Mouse (Mus musculus) intestine, embryonic 16.5 days (tissue): Measurements from ENCODE around the gene Sipa1l3. TPM values are rescaled to one million over a fixed set of nuclear protein-coding genes. Genes with fewer than 3 reads are reported as not detected.
A peak's percentile ranks its signal among the peaks of the same experiment; 100 is the strongest.

ENCODE experiments used
- ATAC-seq: fragments of 200-750 bp; cut with Nextera tagmentation; 2 replicates; pipeline ENCODE4 v1.8.0; 2017; ENCODE audit warnings: moderate TSS enrichment, moderate library complexity
- H3K27ac ChIP-seq: fragments of 300-500 bp; sonication (generic); 2 replicates; pipeline ENCODE4 v1.5.1; 2014; ENCODE audit warnings: mild to moderate bottlenecking, low read length
- H3K27me3 ChIP-seq: fragments of 300-500 bp; sonication (generic); replicated peaks from 2 replicates; pipeline ENCODE4 v1.6.1; 2014; ENCODE audit warnings: low read length, control low read depth, mixed read lengths; ENCODE audit not compliant: control insufficient read depth, insufficient read depth
- H3K36me3 ChIP-seq: fragments of 300-500 bp; sonication (generic); 2 replicates; pipeline ENCODE4 v1.6.1; 2014; ENCODE audit warnings: low read length, control low read depth; ENCODE audit not compliant: control insufficient read depth, insufficient read depth
- H3K4me1 ChIP-seq: fragments of 300-500 bp; sonication (generic); 2 replicates; pipeline ENCODE4 v1.6.1; 2014; ENCODE audit warnings: low read length, control low read depth, mixed read lengths; ENCODE audit not compliant: control insufficient read depth, insufficient read depth
- H3K4me2 ChIP-seq: fragments of 300-500 bp; sonication (generic); 2 replicates; pipeline ENCODE4 v1.6.1; 2014; ENCODE audit warnings: low read depth, low read length, control low read depth
- H3K4me3 ChIP-seq: fragments of 300-500 bp; sonication (generic); 2 replicates; pipeline ENCODE4 v1.5.1; 2014; ENCODE audit warnings: mild to moderate bottlenecking, low read length
- H3K9ac ChIP-seq: fragments of 300-500 bp; sonication (generic); 2 replicates; pipeline ENCODE4 v1.6.1; 2014; ENCODE audit warnings: low read depth, low read length
- H3K9me3 ChIP-seq: fragments of 300-500 bp; sonication (generic); 2 replicates; pipeline ENCODE4 v1.6.1; 2016; ENCODE audit warnings: low read length, control low read depth; ENCODE audit not compliant: control insufficient read depth
- WGBS: fragments of 180-500 bp; shearing (Covaris S2); extraction: QIAGEN DNeasy Blood & Tissue Kit; methylation state at CpG from one replicate; pipeline ENCODE4 v1.1.7; 2014; 5-methylcytosine and 5-hydroxymethylcytosine counted together
- polyA plus RNA-seq: library from polyadenylated mRNA; unstranded; fragments of >200 nt; fragmentation: Nextera tagmentation; extraction: Ambion mirVana; gene quantifications from 2 replicates; pipeline ENCODE4 v1.2.1, GENCODE M21; 2015

The Sipa1l3 gene
- polyA plus RNA-seq, 1 experiment from 2014 or later = 24.1 TPM

GRCm38 (mm10) chr7:29402015-29402414, 116.4 kb downstream of the Sipa1l3 start:
- no peak overlapping the region for H3K27ac ChIP-seq
- no peak overlapping the region for H3K9ac ChIP-seq
- 90% methylated on average over 4 of the region's 4 CpGs for whole genome bisulfite sequencing
- H3K36me3 ChIP-seq = peaks cover 22% of the 10 kb centered on the region; the same call in 1 of the 2 replicates
- ATAC-seq = no peak
- H3K27me3 ChIP-seq = no peaks in the 10 kb centered on the region
- no peak overlapping the region for H3K4me3 ChIP-seq
- no peaks in the 10 kb centered on the region for H3K4me1 ChIP-seq
- H3K4me2 ChIP-seq = no peak overlapping the region
- H3K9me3 ChIP-seq = peaks cover 3% of the 10 kb centered on the region

DNA sequence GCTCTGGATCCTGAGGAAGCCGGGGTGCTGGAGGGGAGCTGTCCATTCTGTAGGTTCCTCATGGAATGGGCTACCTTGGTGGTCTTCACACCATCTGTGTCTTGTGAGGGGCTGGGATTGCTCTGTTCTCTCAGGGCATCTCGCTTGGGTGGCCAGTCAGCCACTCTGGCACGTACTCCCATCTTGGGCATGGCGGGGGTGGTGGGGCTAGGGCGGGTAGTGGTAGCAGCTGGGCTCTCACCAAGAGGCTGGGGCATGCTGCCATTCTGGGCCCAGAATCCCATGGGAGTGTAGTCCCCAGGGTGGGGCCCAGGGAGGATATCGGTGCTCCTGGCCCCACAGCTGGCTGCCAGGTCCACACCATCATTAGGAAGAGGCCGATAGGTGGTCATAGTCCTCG, 118.0 kb downstream of the Sipa1l3 start:
- no peaks in the 10 kb centered on the region for H3K27me3 ChIP-seq
- H3K9me3 ChIP-seq = peaks cover 3% of the 10 kb centered on the region
- whole genome bisulfite sequencing = 95% methylated on average over 8 of the region's 8 CpGs
- H3K9ac ChIP-seq = no peak overlapping the region
- no peak overlapping the region for H3K4me3 ChIP-seq
- H3K27ac ChIP-seq = no peak overlapping the region
- ATAC-seq = no peak
- H3K36me3 ChIP-seq = peaks cover 23% of the 10 kb centered on the region; the same call in 1 of the 2 replicates
- H3K4me2 ChIP-seq = no peak overlapping the region
- H3K4me1 ChIP-seq = no peaks in the 10 kb centered on the region

GRCm38 (mm10) chr7:29399056-29399455, 119.4 kb downstream of the Sipa1l3 start:
- H3K27ac ChIP-seq = no peak overlapping the region
- WGBS = 90% methylated on average over 9 of the region's 9 CpGs
- H3K27me3 ChIP-seq = no peaks in the 10 kb centered on the region
- H3K36me3 ChIP-seq = peaks cover 29% of the 10 kb centered on the region
- peaks cover 3% of the 10 kb centered on the region for H3K9me3 ChIP-seq
- H3K4me2 ChIP-seq = no peak overlapping the region
- no peak for ATAC-seq
- no peak overlapping the region for H3K9ac ChIP-seq
- no peak overlapping the region for H3K4me3 ChIP-seq
- no peaks in the 10 kb centered on the region for H3K4me1 ChIP-seq

DNA sequence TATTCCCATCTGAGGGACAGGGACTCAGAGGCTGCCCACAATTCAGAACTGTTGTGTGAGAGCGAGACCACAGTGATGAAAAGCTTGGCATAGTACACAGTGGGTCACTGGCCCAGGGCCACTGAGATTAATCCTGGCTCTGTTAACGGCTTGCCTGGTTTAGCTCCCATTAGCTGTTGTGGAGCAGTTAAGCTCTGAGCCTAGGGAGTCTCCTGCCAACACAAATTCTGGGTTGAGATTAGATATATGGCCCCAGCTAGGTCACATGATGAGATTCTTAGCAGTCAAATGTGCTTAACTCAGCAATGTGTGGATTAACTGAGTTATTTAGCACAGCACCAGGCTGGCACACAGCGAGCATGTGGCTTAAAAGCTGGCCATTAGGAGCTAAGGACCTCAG, 121.0 kb downstream of the Sipa1l3 start:
- no peak; the same call in 1 of the 2 replicates for ATAC-seq
- no peaks in the 10 kb centered on the region for H3K9me3 ChIP-seq
- H3K27me3 ChIP-seq = no peaks in the 10 kb centered on the region
- no peak overlapping the region for H3K27ac ChIP-seq
- peaks cover 7% of the 10 kb centered on the region for H3K4me1 ChIP-seq
- H3K9ac ChIP-seq = no peak overlapping the region
- 66% methylated on average over 3 of the region's 3 CpGs for WGBS
- H3K4me2 ChIP-seq = no peak overlapping the region
- H3K36me3 ChIP-seq = peaks cover 22% of the 10 kb centered on the region
- no peak overlapping the region for H3K4me3 ChIP-seq

GRCm38 (mm10) chr7:29396943-29397340, 121.5 kb downstream of the Sipa1l3 start:
- H3K4me3 ChIP-seq = no peak overlapping the region
- no peak overlapping the region for H3K9ac ChIP-seq
- no peak overlapping the region for H3K4me2 ChIP-seq
- peaks cover 22% of the 10 kb centered on the region for H3K36me3 ChIP-seq
- H3K4me1 ChIP-seq = peaks cover 10% of the 10 kb centered on the region
- no peaks in the 10 kb centered on the region for H3K27me3 ChIP-seq
- no peak for ATAC-seq
- no peak overlapping the region for H3K27ac ChIP-seq
- 94% methylated on average over 16 of the region's 16 CpGs for WGBS
- H3K9me3 ChIP-seq = no peaks in the 10 kb centered on the region

DNA sequence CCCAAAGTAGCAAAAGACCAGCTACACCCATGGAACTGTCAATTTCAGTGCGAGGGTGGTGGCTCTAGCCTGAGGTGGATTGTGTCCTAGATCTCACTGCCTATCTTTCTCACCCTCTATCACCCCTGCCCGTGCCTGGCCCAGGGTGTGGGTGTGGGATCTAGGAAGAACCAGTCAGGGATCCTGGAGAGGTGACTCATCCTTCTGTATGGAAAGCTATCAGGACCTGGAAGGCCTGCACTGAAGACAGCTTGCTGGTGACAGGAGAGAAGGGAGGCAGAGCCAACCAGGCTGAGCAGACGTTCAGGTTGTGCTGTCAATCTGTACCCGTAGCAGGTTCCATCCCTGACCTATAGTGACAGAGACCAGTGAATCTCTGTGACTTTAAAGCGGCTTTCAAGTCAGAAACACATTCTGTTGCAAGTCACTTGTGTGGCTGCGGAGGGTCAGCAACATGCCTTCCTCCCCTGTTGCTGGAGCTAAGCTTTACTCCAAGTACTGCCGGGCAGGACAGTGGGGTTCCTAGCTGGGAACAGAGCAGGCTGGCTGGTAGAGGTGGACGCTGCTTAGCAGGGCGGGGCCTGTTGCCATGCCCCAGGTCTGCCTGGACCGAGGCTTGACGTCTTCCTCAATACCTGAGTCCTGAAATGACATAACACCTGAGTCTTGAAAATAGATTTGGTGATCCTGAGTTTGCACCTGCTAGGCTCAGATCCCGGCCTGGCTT, 122.1 kb downstream of the Sipa1l3 start:
- peaks cover 10% of the 10 kb centered on the region for H3K4me1 ChIP-seq
- no peak overlapping the region for H3K4me2 ChIP-seq
- no peak for ATAC-seq
- no peak overlapping the region for H3K27ac ChIP-seq
- H3K4me3 ChIP-seq = no peak overlapping the region
- 85% methylated on average over 12 of the region's 12 CpGs for WGBS
- H3K9me3 ChIP-seq = no peaks in the 10 kb centered on the region
- no peaks in the 10 kb centered on the region for H3K27me3 ChIP-seq
- no peak overlapping the region for H3K9ac ChIP-seq
- peaks cover 22% of the 10 kb centered on the region for H3K36me3 ChIP-seq

DNA sequence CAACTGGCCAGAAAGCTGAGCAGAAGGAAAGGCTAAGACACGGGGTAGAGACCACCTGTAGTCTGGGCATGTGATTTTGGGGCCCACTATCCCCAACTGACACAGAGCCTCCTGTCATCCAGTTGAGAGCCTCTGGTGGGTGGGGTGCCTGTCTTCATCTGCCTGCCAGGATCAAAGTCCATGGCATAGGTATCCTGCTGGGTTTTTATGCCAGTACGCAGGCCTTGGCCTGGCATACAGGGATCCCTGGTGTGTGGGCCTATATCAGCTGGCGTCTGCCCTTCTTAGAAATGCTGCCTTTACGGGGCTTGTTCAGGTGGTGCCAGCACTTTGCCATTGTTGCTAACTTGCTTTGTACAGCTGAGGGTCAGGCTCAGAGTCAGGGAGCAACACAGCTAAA, 123.3 kb downstream of the Sipa1l3 start:
- Histone ChIP-seq H3K4me2 (no peak overlapping the region), H3K9me3 (no peaks in the 10 kb centered on the region), H3K27me3 (no peaks in the 10 kb centered on the region), H3K27ac (no peak overlapping the region), H3K36me3 (peaks cover 15% of the 10 kb centered on the region), H3K9ac (no peak overlapping the region), H3K4me3 (no peak overlapping the region), H3K4me1 (peaks cover 13% of the 10 kb centered on the region)
- ATAC-seq = no peak
- WGBS = 90% methylated on average over 4 of the region's 4 CpGs

DNA sequence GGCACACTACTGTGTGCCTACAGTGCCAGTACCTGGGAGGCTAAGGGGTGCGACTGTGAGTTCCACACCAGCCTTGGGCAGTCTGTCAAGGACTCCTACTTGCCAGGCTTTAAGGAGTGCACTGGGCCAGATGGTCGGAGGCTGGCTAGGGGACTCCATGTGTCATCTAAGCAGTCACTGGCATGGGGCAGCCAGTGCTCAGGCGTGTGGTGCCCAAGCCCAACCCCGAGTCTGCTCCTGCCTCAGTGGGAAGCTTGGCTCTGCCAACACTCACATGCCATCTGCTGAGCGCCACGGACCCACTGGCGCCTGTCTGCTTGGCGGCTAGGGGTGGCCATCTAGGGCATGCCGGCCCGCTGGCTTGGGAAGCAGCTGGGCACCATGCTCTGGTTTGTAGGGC, 125.1 kb downstream of the Sipa1l3 start:
- Histone ChIP-seq H3K36me3 (peaks cover 6% of the 10 kb centered on the region), H3K4me3 (no peak overlapping the region), H3K27ac (peak overlapping the region; percentile 27; the same call in 1 of the 2 replicates), H3K27me3 (no peaks in the 10 kb centered on the region), H3K9me3 (no peaks in the 10 kb centered on the region), H3K4me1 (peaks cover 14% of the 10 kb centered on the region), H3K4me2 (no peak overlapping the region), H3K9ac (no peak overlapping the region)
- ATAC-seq = 0 out of 2 replicates have a peak, but pooled peaks have one; percentile 13
- WGBS = 93% methylated on average over 10 of the region's 10 CpGs

GRCm38 (mm10) chr7:29392805-29393204, 125.6 kb downstream of the Sipa1l3 start:
- Histone ChIP-seq H3K36me3 (peaks cover 8% of the 10 kb centered on the region), H3K4me2 (no peak overlapping the region), H3K27me3 (no peaks in the 10 kb centered on the region), H3K4me1 (peaks cover 14% of the 10 kb centered on the region), H3K9me3 (no peaks in the 10 kb centered on the region), H3K4me3 (no peak overlapping the region), H3K9ac (no peak overlapping the region), H3K27ac (no peak overlapping the region; the same call in 1 of the 2 replicates)
- peak; percentile 55 for ATAC-seq
- WGBS = 61% methylated on average over 3 of the region's 3 CpGs
